Comparison of ENCODE assay signal across 16 mouse cellular contexts in the genomic region with DNA sequence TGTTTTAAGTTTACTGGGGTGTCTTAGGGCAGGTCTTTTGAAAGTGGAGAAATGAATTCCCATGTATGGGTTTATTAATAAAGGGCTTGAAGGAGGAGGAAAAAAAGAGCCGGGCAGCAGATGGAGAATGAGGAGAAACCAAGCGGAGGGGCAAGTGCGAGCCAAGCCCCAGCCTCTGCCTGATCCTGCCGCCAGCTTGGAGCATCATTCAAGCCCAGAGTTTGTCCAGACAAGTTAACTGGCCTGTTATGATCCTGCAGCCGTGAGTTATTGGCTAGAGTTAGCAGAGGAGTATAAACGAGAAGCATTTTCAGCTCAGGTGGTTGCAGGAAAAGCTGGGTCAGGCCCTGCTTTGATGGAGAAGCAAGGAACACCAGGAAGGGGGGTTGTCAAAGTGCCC.
"Had no signal": no experiment of that assay in that cellular context is flagged by ENCODE, and none has a peak within 500 bp of the region (broad histone marks: within the 10 kb centered on the region; RNA-seq: fewer than 3 reads in every experiment).

No protein-coding gene starts in this region.

- H3K27me3 ChIP-seq: neural tube, embryonic 13.5 days; neural tube, embryonic 15.5 days; stomach, embryonic 15.5 days had no signal

- H3K4me3 ChIP-seq: neural tube, embryonic 13.5 days; neural tube, embryonic 15.5 days; stomach, embryonic 15.5 days had no signal

- DNase-seq: retina, postnatal 1 day; right cerebral cortex, adult 18-20 months; right cerebral cortex, postnatal 14 days; right cerebral cortex, postnatal 25 days; right cerebral cortex, postnatal 4 days; spleen, adult 18-20 months; thymus, adult 18-20 months; thymus, adult 2 months; thymus, postnatal 14 days; thymus, postnatal 25 days; thymus, postnatal 36 days; thymus, postnatal 4 days had no signal

- H3K27ac ChIP-seq: neural tube, embryonic 13.5 days; neural tube, embryonic 15.5 days; stomach, embryonic 15.5 days; stomach, postnatal 0 days had no signal

- H3K4me1 ChIP-seq: neural tube, embryonic 13.5 days; neural tube, embryonic 15.5 days; stomach, embryonic 15.5 days had no signal
